Mouse (Mus musculus) CD4-positive helper T cell, adult 2 months (primary cell): ENCODE measurements around the gene Hspb9.

ENCODE experiments used
- DNase-seq: peaks from one replicate; pipeline ENCODE4 v3.0.0-alpha.2; 2012; ENCODE audit warnings: low read depth, missing footprints, low spot score

Gene Hspb9

DNA sequence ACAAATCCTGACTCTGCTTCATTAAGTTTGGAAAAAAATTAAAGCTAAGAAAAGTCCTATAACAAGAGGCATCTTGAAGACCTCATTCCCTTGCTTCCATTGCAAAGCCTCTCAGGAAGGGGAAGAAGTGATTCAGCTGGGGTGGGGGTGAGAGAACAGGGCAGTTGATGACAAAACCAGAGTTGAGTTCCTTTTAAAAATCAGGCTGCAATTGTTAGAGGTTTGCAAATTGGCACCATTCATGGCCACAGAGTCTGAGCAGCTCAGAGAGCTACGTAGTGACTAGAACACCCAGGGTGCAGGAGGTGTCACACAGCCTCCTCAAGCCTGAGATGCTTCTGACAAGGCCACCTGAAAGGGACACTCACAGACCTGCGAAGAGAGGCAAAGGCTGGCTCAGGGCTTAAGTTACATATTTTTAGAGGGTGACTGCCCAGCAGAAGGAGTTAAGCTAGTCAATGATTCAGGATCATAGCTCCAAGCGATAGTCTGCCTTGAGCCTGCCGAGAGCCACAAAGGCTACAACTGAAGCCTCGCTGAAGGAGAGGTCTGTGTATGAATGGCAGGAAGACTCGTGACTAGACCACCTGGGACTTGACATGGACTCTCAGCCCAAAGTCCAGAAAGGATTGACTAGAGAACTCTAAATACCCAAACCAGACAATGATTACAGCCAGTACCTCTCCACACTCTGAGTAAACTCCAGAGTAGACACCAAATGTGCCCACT, 17.0 kb downstream of the Hspb9 start:
- DNase-seq: no peak

- peak; percentile 68 for DNase-seq
These were observed 21.6 kb downstream of the Hspb9 start for GRCm38 (mm10) chr11:100735134-100735865.

- peak; percentile 46 for DNase-seq
These were observed 22.5 kb downstream of the Hspb9 start for GRCm38 (mm10) chr11:100735954-100736745.

GRCm38 (mm10) chr11:100736746-100737080, 23.1 kb downstream of the Hspb9 start:
- DNase-seq: no peak

DNA sequence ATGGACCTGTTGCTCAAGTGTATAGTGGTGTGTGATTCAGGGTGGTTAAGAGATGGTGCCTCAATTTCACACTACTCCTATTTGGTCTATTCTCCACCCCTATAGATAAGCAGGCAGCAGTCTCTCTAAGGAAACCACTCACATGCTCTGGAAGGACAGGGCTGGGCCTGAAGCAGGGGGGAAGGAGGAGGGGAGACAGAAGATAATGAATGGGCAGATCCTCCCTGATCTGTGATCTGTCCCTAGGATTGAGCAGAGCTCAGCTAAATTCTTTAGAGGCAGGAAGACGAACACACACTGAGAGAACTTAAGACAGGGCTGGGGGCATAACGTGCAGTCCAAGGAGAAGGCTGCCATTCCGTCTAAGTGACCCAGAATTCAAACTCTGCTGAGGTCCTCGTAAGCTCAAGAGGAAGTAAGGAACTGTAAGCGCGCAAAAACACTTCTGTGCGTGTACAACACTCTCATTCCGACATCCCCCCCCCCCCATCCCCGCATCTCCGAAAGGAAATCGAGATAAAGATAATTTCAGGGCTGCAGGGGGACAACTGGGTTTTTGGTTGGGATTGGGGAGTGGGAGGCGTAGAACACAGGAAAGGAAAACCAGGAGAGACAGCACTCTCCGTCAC, 23.6 kb downstream of the Hspb9 start:
- DNase-seq: peak; percentile 45

DNA sequence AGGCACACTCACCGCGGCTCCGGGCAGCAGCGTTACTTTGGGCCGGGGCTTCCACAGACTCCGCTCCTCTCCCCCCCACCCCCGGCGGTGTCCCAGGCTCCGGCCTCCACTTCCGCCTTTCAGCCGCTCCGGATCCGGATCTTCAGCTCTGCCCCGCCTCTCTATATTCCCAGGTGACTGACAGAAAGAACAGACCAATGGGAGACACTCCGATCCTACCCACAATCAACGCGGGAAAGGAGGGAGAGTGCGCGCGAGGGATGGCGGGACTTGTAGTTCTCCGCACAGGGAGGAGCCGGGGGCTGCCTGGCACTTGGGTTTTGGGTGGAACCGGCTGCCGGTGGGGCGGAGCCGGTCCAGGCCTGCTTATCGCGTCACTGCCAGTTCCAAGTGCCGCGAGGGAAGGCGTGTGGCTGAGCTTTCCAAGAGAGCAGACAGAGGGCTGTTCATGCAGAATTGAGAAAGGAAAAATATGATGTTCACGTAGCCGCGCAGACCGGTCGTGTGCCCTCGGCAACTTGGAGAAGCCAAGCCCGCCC, 24.5 kb downstream of the Hspb9 start, which contains the start of gene Rab5c:
TSS of gene Rab5c (minus strand) at position 150 of the 539 bp plus-strand sequence.
- DNase-seq: peak; percentile 99

DNA sequence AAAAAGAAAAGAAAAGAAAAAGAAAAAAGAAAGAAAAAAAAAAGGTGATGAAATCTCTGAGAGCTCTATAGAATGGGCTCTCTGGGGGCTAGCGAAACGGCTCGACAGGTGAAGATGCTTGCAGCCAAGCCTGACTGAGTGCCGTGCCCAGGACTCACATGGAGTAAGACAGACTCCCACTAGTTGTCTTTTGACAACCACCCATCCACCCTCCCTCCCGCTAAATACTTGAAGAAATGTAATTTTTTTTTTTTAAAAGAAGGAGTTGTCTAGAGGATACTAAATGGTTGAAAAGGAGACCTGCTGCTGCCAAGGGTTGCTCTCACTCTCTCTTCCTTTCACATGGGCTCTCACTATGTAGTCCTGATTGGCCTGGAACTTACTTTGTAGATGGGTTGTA, 25.1 kb downstream of the Hspb9 start:
- no peak for DNase-seq

DNA sequence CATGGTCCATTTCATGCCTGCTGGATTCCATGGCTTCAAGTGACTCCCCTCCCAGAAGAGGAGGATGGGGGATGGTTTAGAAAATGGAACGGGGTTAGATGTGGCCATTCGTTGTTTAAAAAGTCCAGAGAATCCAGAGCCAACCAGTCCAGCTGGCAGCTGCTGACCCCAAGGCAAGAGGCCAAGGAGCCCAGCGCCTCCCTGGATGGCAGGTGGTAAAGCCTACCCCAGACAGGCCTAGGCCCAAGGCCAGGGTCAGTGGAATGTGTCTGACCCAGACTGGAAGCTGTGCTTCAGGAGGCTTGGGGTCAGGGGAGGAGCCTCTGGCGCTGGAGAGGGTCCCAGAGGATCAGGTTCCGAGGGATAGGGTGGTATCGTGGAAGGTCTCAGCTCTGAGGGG, 27.7 kb downstream of the Hspb9 start:
- DNase-seq: no peak

GRCm38 (mm10) chr11:100745085-100745484, 31.4 kb downstream of the Hspb9 start:
- DNase-seq: peak; percentile 61

GRCm38 (mm10) chr11:100746546-100746945, 32.9 kb downstream of the Hspb9 start:
- no peak for DNase-seq

GRCm38 (mm10) chr11:100747114-100747513, 33.5 kb downstream of the Hspb9 start:
- DNase-seq: no peak

GRCm38 (mm10) chr11:100748620-100749019, 35.0 kb downstream of the Hspb9 start:
- no peak for DNase-seq

DNA sequence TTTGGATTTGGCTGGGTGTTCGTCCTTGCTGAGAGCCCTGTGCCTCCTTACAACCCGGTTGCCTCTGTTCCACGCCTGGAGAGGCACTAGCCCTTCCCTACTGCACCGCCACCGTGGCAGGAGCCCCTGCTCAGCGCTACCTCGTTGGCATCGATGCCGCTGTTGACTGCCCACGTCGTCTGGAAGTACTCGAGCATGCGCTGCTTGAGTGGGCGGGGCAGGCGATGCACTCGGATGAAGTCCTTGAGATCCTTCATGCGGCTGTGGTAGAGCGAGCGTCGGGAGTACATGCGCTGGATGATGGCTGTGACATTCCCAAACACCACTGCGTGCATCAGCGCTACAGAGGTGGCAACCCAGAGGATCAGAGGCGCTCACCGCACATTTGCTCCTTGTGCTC, 35.8 kb downstream of the Hspb9 start:
- DNase-seq: no peak

GRCm38 (mm10) chr11:100750127-100750526, 36.5 kb downstream of the Hspb9 start:
- no peak for DNase-seq

DNA sequence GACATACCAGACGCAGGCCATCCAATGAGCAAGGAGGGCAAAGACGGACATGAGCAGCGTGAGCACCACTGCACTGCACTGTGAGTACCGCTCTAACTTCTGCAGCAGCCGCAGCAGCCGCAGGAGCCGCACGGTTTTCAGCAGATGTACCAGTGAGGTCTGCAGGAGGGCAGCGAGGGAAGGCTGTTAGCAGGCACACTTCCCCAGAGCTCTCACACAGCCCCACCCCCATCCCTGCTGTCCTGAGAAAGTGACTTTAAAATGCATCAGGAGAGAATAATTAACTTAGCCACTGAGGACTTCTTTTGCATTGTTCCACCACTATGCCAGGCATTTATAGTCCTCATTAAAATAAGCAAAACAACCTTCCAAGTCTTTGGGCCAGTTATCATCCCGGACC, 38.6 kb downstream of the Hspb9 start:
- DNase-seq: no peak

DNA sequence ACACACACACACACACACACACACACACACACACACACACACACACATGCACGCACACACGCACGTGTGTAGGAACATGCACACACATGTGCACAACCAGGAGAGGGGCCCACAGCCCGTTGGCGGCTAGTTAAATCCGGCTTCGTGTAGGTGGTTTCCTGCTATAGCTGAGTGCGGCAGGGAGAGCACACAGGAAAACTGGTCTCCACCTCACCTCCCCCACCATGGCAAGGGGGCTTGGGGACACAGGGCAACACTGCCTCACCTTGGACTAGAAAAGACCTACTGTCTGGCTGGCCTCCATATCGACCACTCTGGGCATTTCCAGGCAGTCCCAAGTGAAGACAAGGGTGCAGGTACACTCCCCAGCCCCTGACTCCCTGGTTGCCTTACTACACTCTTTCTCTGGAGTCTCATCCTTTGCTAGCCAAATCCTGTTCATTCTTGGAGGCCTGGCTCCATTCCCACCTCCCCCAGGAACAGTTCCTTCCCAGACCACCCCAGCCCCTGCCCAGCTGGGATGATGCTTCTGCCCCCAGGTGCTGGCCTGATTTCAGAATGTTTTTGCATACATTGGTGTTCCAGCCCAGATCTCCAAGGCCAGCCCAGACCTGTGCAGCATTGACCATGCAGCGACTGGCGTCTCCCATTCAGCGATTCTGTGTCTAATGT, 40.5 kb downstream of the Hspb9 start:
- DNase-seq: no peak

DNA sequence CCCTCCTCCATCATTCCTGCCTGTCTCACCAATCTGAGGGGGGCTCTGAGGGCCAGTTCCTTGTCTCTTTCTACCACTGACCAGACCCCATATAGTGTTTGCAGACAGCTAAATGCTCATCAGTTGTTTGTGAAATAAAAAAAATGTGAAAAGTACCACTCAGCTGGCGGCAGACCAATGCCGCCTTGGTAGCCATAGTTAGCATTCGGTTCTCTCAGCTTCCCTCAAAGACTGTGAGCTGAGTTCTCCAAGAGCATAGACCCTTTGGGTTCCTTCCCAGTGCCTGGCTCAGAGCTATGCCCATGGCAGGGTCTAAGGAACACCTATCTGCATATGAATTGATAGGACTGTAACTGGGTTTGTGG, 41.0 kb downstream of the Hspb9 start:
- no peak for DNase-seq

DNA sequence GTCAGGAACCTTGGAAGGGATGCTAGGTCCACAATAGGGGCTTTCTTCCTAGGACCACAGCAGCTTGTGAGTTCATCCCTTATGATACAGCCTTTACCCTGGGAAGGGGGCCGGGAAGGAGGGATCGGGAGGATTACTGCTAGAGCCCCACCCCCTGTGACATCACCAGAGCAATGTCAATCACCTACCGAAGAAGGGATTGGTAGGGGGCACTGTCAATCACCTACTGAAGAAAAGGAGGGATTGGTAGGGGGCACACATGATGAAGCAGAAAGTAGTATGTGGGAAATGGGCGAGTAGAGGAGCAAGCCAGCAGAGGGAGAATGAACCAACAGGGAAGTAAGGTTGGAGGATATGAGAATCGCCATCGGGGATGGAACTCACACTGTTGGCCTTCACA, 42.8 kb downstream of the Hspb9 start:
- DNase-seq: no peak

GRCm38 (mm10) chr11:100757566-100757965, 43.9 kb downstream of the Hspb9 start:
- no peak for DNase-seq

DNA sequence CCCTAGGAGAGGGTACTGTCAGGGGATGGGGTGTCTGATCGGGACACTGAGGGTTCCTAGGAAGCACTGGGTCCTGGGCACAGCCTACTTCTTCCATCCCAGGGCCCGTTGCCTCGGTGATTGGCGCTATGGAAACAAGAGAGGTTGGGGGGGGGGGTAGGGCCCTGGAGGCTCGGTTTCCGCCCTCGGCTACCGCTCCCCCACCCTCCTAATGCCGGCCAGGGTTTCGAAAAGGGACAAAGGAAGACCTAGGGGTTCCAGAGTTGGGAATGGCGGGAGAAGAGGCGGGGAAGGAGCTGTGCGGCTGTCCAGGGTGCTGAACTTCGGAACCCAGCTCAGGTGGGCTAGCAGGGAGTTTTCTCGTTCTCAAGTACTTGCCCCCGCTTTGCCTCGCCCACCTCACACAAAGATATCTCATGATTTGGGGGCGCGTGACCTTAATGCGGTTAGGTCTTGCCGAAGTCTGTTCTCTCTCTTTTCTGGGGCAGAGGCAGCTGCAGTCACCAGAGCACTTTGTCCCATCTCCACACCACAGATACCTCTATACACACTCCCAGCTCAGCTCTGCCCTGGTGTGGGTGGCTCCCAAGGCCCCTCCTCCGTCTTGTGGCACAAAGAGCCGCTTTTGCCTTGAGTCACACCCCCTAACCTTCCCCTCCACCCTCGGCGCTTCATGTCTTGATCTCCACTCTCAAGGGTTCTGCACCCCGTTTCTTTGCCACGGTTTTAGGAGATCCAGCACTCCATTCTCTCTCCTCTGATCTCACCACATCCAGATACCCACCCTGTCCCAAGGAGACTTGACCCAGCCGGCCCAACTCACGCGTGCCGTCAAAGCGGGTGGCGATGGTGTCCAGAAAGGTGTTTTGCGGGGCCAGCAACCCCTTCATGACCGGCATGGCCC, 45.3 kb downstream of the Hspb9 start:
- DNase-seq: peak; percentile 66
